Mouse (Mus musculus) B cell, adult (primary cell): ENCODE results near the gene Plce1. TPM values are rescaled to one million over a fixed set of nuclear protein-coding genes. Genes with fewer than 3 reads are reported as not detected.

Experiments used
- total RNA-seq: library from RNA; stranded (reverse); gene quantifications from 4 replicates; pipeline ENCODE4 v1.2.4, GENCODE M21; 2023; ENCODE audit not compliant: inconsistent age

The Plce1 gene
- total RNA-seq = not detected in 4 replicates

DNA sequence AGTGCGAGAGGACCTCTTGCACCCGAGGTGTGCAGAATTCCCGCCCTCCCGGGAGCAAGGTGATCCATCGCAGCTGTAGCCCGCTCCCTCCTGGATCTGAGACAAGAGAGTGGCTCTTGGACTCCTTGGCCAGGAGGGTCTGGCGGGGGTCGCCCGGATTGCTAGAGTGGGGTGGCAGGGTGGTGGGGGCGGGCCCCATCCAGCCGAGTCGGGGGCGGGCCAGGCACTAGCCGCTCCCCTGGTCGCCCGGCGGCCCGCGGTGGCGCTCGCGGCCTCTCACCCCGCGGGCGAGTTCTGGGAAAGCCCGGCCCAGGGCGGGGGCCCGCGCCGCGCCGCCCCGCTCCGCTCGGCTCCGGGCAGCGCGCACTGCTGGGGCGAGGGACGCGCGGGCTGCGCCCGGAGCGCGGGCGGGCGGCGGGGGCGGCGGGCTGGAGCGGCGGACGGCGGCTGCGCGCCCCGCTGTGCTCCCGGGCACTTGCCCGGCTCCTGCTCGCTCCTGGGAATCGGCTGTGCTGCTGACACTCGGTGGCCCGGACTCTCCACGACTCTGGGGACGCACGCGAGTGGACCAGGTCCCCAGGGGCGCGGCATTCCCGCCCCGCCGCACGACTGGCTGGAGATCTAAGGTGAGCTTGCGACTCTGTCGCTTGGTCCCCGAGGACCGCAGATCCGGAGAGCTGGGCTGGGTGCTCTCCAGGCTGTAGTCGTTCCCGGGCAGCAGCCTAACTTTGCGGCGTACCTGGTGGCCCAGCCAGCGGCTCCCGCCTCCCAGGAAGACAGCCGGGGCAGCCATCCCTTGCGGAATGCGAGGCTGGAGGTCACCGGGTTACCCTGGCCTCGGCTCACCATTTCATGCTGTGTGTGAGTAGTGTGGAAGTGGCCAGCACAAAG is at the start of gene Plce1:
TSS of gene Plce1 (plus strand) at position 379 of the 891 bp plus-strand sequence.

GRCm38 (mm10) chr19:38818766-38819426 is 338.0 kb downstream of the Plce1 start, which contains the start of gene Noc3l:
Gene Noc3l (minus strand): TSS chr19:38819237.

Other genes with a start within 250 kb of the Plce1 start
- not detected in 4 replicates for gene Lgi1, start 216.6 kb upstream of the Plce1 start, total RNA-seq
- 0.63 to 1.4 TPM (median 1.3 TPM) in 4 replicates for gene Slc35g1, start 85.1 kb upstream of the Plce1 start, total RNA-seq